18 mouse cellular contexts compared by ENCODE assay signal in genomic region chr6:110554847-110555246, GRCm38 (mm10).
"Had no signal": no experiment of that assay in that cellular context is flagged by ENCODE, and none has a peak within 500 bp of the region (broad histone marks: within the 10 kb centered on the region; RNA-seq: fewer than 3 reads in every experiment).

No protein-coding gene starts in this region.

- H3K27ac ChIP-seq: midbrain, embryonic 10.5 days; midbrain, embryonic 12.5 days; neural tube, embryonic 13.5 days; neural tube, embryonic 15.5 days had no signal

- H3K27me3 ChIP-seq: midbrain, embryonic 12.5 days; neural tube, embryonic 13.5 days; neural tube, embryonic 15.5 days had no signal

- H3K4me3 ChIP-seq: midbrain, embryonic 10.5 days; midbrain, embryonic 12.5 days; myocyte; neural tube, embryonic 13.5 days; neural tube, embryonic 15.5 days had no signal

- DNase-seq: lung, adult 18-20 months; lung, embryonic 14.5 days; lung, postnatal 10 days; lung, postnatal 4 days; midbrain, embryonic 14.5 days; retina, postnatal 1 day; right cerebral cortex, adult 18-20 months; right cerebral cortex, postnatal 25 days; right cerebral cortex, postnatal 4 days; spleen, adult 18-20 months; thymus, adult 2 months; thymus, postnatal 25 days; thymus, postnatal 4 days had no signal

- H3K9me3 ChIP-seq: midbrain, embryonic 10.5 days; midbrain, embryonic 12.5 days; neural tube, embryonic 13.5 days; neural tube, embryonic 15.5 days had no signal

- H3K4me1 ChIP-seq: midbrain, embryonic 10.5 days; midbrain, embryonic 12.5 days; neural tube, embryonic 13.5 days; neural tube, embryonic 15.5 days had no signal

- H3K36me3 ChIP-seq: midbrain, embryonic 10.5 days; midbrain, embryonic 12.5 days; neural tube, embryonic 13.5 days; neural tube, embryonic 15.5 days had no signal
